Mouse (Mus musculus) MEL (cell line): ENCODE measurements around the gene Syn3. TPM values are rescaled to one million over a fixed set of nuclear protein-coding genes. Genes with fewer than 3 reads are reported as not detected.

Experiments used
- DNase-seq: peaks from one replicate; pipeline ENCODE4 v3.0.0; 2011; ENCODE audit warnings: low read depth, low spot score
- H3K27ac ChIP-seq: 2 replicates; pipeline ENCODE4 v1.5.1; 2012; ENCODE audit warnings: low read depth, mild to moderate bottlenecking, control low read depth, low read length, moderate library complexity; ENCODE audit not compliant: control insufficient read depth
- H3K27me3 ChIP-seq, 2 experiments: fragments of 150-350 bp in 1 of 2; sonication (generic) in 1 of 2; 2 replicates each; pipeline ENCODE4 v1.6.1; 2012; ENCODE audit warnings: low read length in 2 of 2, mild to moderate bottlenecking in 2 of 2, improper control_type of control experiment in 1 of 2, moderate library complexity in 1 of 2; ENCODE audit not compliant: insufficient read depth in 2 of 2, control insufficient read depth in 1 of 2
- H3K36me3 ChIP-seq, 2 experiments: 2 replicates each; pipeline ENCODE4 v1.6.1; 2012 to 2014; ENCODE audit warnings: low read length in 2 of 2, improper control_type of control experiment in 1 of 2, inconsistent platforms in 1 of 2, mild to moderate bottlenecking in 1 of 2; ENCODE audit not compliant: insufficient read depth in 2 of 2, control insufficient read depth in 1 of 2
- H3K4me1 ChIP-seq, 2 experiments: fragments of 150-350 bp in 1 of 2; sonication (generic) in 1 of 2; 2 replicates each; pipeline ENCODE4 v1.6.1; 2012; ENCODE audit warnings: low read length in 2 of 2, improper control_type of control experiment in 1 of 2, mild to moderate bottlenecking in 1 of 2; ENCODE audit not compliant: insufficient read depth in 2 of 2, control insufficient read depth in 1 of 2
- H3K4me3 ChIP-seq, 2 experiments: fragments of 150-350 bp in 1 of 2; sonication (generic) in 1 of 2; 2 replicates each; pipeline ENCODE4 v1.5.1; 2012; ENCODE audit warnings: low read depth in 2 of 2, low read length in 2 of 2, mild to moderate bottlenecking in 2 of 2, moderate library complexity in 2 of 2, control low read depth in 1 of 2, improper control_type of control experiment in 1 of 2; ENCODE audit not compliant: control insufficient read depth in 1 of 2, insufficient read depth in 1 of 2
- H3K79me2 ChIP-seq: 2 replicates; pipeline ENCODE4 v1.6.1; 2012; ENCODE audit warnings: mild to moderate bottlenecking, low read length, moderate library complexity; ENCODE audit not compliant: control insufficient read depth, poor library complexity, insufficient read depth
- H3K9ac ChIP-seq: 2 replicates; pipeline ENCODE4 v1.6.1; 2012; ENCODE audit warnings: low read depth, mild to moderate bottlenecking, control low read depth, low read length, moderate library complexity; ENCODE audit not compliant: control insufficient read depth, poor library complexity, severe bottlenecking
- H3K9me3 ChIP-seq: fragments of 150-350 bp; sonication (generic); replicated peaks from 2 replicates; pipeline ENCODE4 v1.6.1; 2012; ENCODE audit warnings: mild to moderate bottlenecking, low read length, improper control_type of control experiment, moderate library complexity; ENCODE audit not compliant: insufficient read depth
- CHD1 ChIP-seq: IDR thresholded peaks from 2 replicates; pipeline ENCODE4 v1.6.1; 2012; ENCODE audit warnings: low read depth, mild to moderate bottlenecking, inconsistent platforms, low read length, improper control_type of control experiment
- CHD2 ChIP-seq: IDR thresholded peaks from 2 replicates; pipeline ENCODE4 v1.6.1; 2011; ENCODE audit warnings: low read length, improper control_type of control experiment
- E2F4 ChIP-seq: IDR thresholded peaks from 2 replicates; pipeline ENCODE4 v1.6.1; 2011; ENCODE audit warnings: low read depth, low read length, improper control_type of control experiment, borderline replicate concordance
- ELF1 ChIP-seq: IDR thresholded peaks from 2 replicates; pipeline ENCODE4 v1.6.1; 2014; ENCODE audit warnings: low read depth, mild to moderate bottlenecking, inconsistent platforms, low read length, improper control_type of control experiment, moderate library complexity
- EP300 ChIP-seq, 2 experiments: IDR thresholded peaks; 2 replicates each; pipeline ENCODE4 v1.6.1; 2011; ENCODE audit warnings: improper control_type of control experiment in 2 of 2, low read length in 2 of 2, low read depth in 1 of 2, mild to moderate bottlenecking in 1 of 2
- ETS1 ChIP-seq: IDR thresholded peaks from 2 replicates; pipeline ENCODE4 v1.6.1; 2012; ENCODE audit warnings: low read depth, mild to moderate bottlenecking, inconsistent platforms, low read length, improper control_type of control experiment, moderate library complexity
- HCFC1 ChIP-seq: IDR thresholded peaks from 2 replicates; pipeline ENCODE4 v1.6.1; 2012; ENCODE audit warnings: low read depth, mild to moderate bottlenecking, inconsistent platforms, low read length, improper control_type of control experiment, moderate library complexity
- MAX ChIP-seq: IDR thresholded peaks from 2 replicates; pipeline ENCODE4 v1.6.1; 2011; ENCODE audit warnings: low read length, improper control_type of control experiment
- MXI1 ChIP-seq: IDR thresholded peaks from 2 replicates; pipeline ENCODE4 v1.6.1; 2011; ENCODE audit warnings: mild to moderate bottlenecking, low read depth, low read length, improper control_type of control experiment
- NRF1 ChIP-seq: IDR thresholded peaks from 2 replicates; pipeline ENCODE4 v1.6.1; 2014; ENCODE audit warnings: low read depth, mild to moderate bottlenecking, inconsistent platforms, low read length, improper control_type of control experiment, moderate library complexity; ENCODE audit not compliant: poor library complexity, insufficient read depth, severe bottlenecking
- POLR2A ChIP-seq, 2 experiments: IDR thresholded peaks; 2 replicates each; pipeline ENCODE4 v1.6.1; 2011 to 2012; ENCODE audit warnings: low read length in 2 of 2, mild to moderate bottlenecking in 2 of 2, control low read depth in 1 of 2, improper control_type of control experiment in 1 of 2, low read depth in 1 of 2, moderate library complexity in 1 of 2; ENCODE audit not compliant: control insufficient read depth in 1 of 2, insufficient read depth in 1 of 2, poor library complexity in 1 of 2
- POLR2AphosphoS5 ChIP-seq: IDR thresholded peaks from 2 replicates; pipeline ENCODE4 v1.6.1; 2012; ENCODE audit warnings: low read depth, borderline replicate concordance, mild to moderate bottlenecking, inconsistent platforms, low read length, moderate library complexity, mixed read lengths
- SIN3A ChIP-seq: IDR thresholded peaks from 2 replicates; pipeline ENCODE4 v1.6.1; 2012; ENCODE audit warnings: low read length, improper control_type of control experiment, inconsistent platforms
- SMC3 ChIP-seq: IDR thresholded peaks from 2 replicates; pipeline ENCODE4 v1.6.1; 2011; ENCODE audit warnings: low read depth, low read length, improper control_type of control experiment
- TCF12 ChIP-seq: IDR thresholded peaks from 2 replicates; pipeline ENCODE4 v1.6.1; 2014; ENCODE audit warnings: low read depth, mild to moderate bottlenecking, inconsistent platforms, low read length, improper control_type of control experiment, moderate library complexity
- UBTF ChIP-seq: IDR thresholded peaks from 2 replicates; pipeline ENCODE4 v1.6.1; 2012; ENCODE audit warnings: low read depth, mild to moderate bottlenecking, inconsistent platforms, low read length, improper control_type of control experiment, moderate library complexity, borderline replicate concordance; ENCODE audit not compliant: insufficient read depth
- USF1 ChIP-seq: IDR thresholded peaks from 2 replicates; pipeline ENCODE4 v1.6.1; 2014; ENCODE audit warnings: low read depth, mild to moderate bottlenecking, inconsistent platforms, low read length, improper control_type of control experiment, moderate library complexity
- ZKSCAN1 ChIP-seq: IDR thresholded peaks from 2 replicates; pipeline ENCODE4 v1.6.1; 2012; ENCODE audit warnings: low read depth, mild to moderate bottlenecking, inconsistent platforms, low read length, improper control_type of control experiment, moderate library complexity
- ZNF384 ChIP-seq: IDR thresholded peaks from 2 replicates; pipeline ENCODE4 v1.6.1; 2012; ENCODE audit warnings: low read depth, mild to moderate bottlenecking, inconsistent platforms, low read length, improper control_type of control experiment
- polyA plus RNA-seq, 2 experiments: library from polyadenylated mRNA; stranded (reverse) in 1 of 2; unstranded in 1 of 2; fragments of >175 nt in 1 of 2; fragments of >200 nt in 1 of 2; gene quantifications; 2 replicates each; pipeline versions ENCODE4 v1.2.1 to v1.2.4; 2012; ENCODE audit warnings: low replicate concordance in 2 of 2, low read depth in 1 of 2; ENCODE audit not compliant: insufficient read length in 2 of 2, insufficient read depth in 1 of 2, missing spikeins in 1 of 2
- total RNA-seq: library from RNA; depleted of rRNA; stranded (reverse); fragments of 300-350 nt; gene quantifications from 2 replicates; pipeline ENCODE4 v1.2.3, GENCODE M21; 2012

The Syn3 gene
- total and polyA plus RNA-seq, 3 experiments, result 0.06 TPM; not detected in 2

DNA sequence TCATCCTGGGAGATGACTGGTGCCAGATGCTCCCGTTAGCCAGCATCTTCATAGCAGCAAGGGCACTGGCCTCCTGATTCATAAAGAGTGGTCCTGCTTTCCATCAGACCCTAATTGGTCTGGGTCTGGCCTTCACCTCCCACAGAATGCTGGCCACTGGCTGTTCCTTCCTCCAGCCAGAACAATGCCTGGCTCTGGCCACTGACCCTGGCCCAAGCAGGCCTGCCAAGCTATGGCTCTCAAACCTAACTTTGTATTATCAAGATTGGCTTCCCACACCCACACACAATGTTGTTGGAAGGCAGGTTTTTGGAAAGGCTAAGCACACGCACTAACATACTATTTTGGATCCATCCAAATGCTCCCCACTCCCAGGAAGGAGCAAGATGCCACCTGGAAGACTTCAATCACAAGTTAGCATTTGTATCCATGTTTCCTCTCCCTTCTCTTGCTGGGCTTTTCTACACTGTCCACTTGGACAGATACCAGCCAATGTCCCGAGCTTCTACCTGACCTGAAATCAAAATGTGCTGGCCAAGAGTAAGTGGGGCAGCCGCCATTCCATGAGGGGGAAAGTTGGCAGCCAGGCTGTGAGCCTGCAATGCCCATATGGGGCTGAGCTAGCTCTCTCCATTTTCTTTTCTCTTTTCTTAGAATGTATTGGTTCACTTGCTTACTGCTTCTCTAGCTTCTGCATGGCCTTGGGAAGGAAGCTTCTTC, 175.3 kb downstream of the Syn3 start:
- TF ChIP-seq NRF1 (no peak), ZNF384 (no peak), USF1 (no peak), HCFC1 (no peak), EP300 (IDR thresholded peaks at IDR 0.05; ENCODE audit: low read depth in 1 of 2, low read length in 2 of 2) (no peak), CHD1 (no peak), TCF12 (no peak), POLR2A (IDR thresholded peaks at IDR 0.05; ENCODE audit: control insufficient read depth in 1 of 2, insufficient read depth in 1 of 2, low read depth in 1 of 2, low read length in 2 of 2, poor library complexity in 1 of 2) (no peak), SMC3 (no peak), POLR2AphosphoS5 (no peak), CHD2 (no peak), E2F4 (no peak), MAX (no peak), ELF1 (no peak), MXI1 (no peak)
- H3K36me3 ChIP-seq, result no peaks in the 10 kb centered on the region
- H3K27ac ChIP-seq, result no peak overlapping the region
- H3K4me1 ChIP-seq, result no peaks in the 10 kb centered on the region
- no peak overlapping the region for H3K9ac ChIP-seq
- H3K9me3 ChIP-seq, result no peaks in the 10 kb centered on the region
- H3K4me3 ChIP-seq, result no peak overlapping the region
- H3K79me2 ChIP-seq, result no peaks in the 10 kb centered on the region
- DNase-seq, result no peak
- no peaks in the 10 kb centered on the region for H3K27me3 ChIP-seq

DNA sequence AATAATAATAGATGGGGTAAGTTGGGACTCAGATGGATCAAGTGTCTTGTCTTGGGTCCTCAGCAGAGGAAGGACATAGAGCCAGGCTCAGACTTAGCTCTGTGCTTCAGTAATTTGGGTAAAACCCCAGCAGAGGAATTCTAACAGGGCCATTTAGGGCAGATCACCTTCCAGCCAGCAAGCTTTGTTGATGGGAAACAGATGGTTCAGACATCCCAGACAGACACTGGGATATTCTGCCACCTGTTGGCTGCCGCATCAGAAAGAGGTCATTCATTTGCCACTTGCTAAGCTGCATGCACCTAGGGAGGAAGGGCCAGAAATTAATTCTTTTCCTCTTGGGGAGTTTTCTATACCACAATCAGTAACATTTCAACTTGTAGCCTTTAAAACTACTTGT, 176.7 kb downstream of the Syn3 start:
- H3K4me1 ChIP-seq, result no peaks in the 10 kb centered on the region
- H3K36me3 ChIP-seq, result no peaks in the 10 kb centered on the region
- no peak overlapping the region for H3K4me3 ChIP-seq
- no peaks in the 10 kb centered on the region for H3K27me3 ChIP-seq
- H3K9me3 ChIP-seq, result no peaks in the 10 kb centered on the region
- TF ChIP-seq CHD2, result no peak
- no peaks in the 10 kb centered on the region for H3K79me2 ChIP-seq
- no peak for DNase-seq
- H3K27ac ChIP-seq, result no peak overlapping the region
- H3K9ac ChIP-seq, result no peak overlapping the region

DNA sequence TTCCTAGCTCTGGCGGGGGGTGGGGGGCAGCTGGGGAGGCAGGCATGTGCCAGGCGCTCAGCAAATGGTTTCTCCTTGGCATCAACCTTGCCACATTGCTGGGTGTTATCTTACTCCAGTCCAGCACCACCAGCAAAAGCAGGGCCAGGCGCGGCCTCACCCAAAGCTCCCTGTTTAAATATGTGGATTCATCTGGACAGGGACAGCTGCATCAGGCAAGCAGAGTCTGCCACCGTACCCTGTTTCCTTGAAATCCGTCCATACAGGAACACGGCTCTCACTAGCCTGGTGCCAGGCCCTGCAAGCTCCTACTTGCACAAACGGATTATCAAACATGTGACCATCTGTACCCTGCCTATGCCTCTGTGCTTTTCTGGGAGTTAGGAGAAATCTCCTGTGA, 177.5 kb downstream of the Syn3 start:
- Histone ChIP-seq H3K36me3 (no peaks in the 10 kb centered on the region), H3K4me3 (no peak overlapping the region)
- no peak for TF ChIP-seq ZKSCAN1
- no peak for TF ChIP-seq ETS1
- no peak for TF ChIP-seq SIN3A
- no peak for TF ChIP-seq CHD1
- no peak for TF ChIP-seq NRF1
- no peak for TF ChIP-seq UBTF

More for the DNA sequence above, 177.5 kb downstream of the Syn3 start:
- DNase-seq, result no peak
- H3K9me3 ChIP-seq, result no peaks in the 10 kb centered on the region
- no peak overlapping the region for H3K9ac ChIP-seq
- no peaks in the 10 kb centered on the region for H3K4me1 ChIP-seq
- no peaks in the 10 kb centered on the region for H3K27me3 ChIP-seq
- no peak overlapping the region for H3K27ac ChIP-seq
- no peaks in the 10 kb centered on the region for H3K79me2 ChIP-seq
